Mouse (Mus musculus): ENCODE results near the gene Ssbp2.

- TF ChIP-seq GATA1 (IDR thresholded peaks at IDR 0.05; ENCODE audit: low read length) (no peak), TAL1 (IDR thresholded peaks at IDR 0.05; ENCODE audit: low read length) (no peak)
These were observed 188.2 kb downstream of the Ssbp2 start for GRCm38 (mm10) chr13:91648240-91648639.

All from erythroblast, embryonic 14.5 days (primary cell).